Mouse (Mus musculus) embryonic facial prominence, embryonic 12.5 days (tissue): ENCODE measurements around the gene Myg1. TPM values are rescaled to one million over a fixed set of nuclear protein-coding genes. Genes with fewer than 3 reads are reported as not detected.

Experiments used
- polyA plus RNA-seq: library from polyadenylated mRNA; unstranded; fragments of >200 nt; fragmentation: Nextera tagmentation; extraction: Ambion mirVana; gene quantifications from 2 replicates; pipeline ENCODE4 v1.2.1, GENCODE M21; 2016

Gene Myg1
- polyA plus RNA-seq, 1 experiment from 2014 or later, result 113 TPM

Other genes starting within 250 kb of the Myg1 start
- 29.6 and 34.0 TPM in 2 replicates for gene Tns2, start 231.3 kb upstream of the Myg1 start, polyA plus RNA-seq
- gene Spryd3, start 195.5 kb upstream of the Myg1 start, polyA plus RNA-seq, result 15.6 and 15.7 TPM in 2 replicates
- 0.92 and 1.2 TPM in 2 replicates for gene Igfbp6, start 187.3 kb upstream of the Myg1 start, polyA plus RNA-seq
- gene Soat2, start 181.2 kb upstream of the Myg1 start, polyA plus RNA-seq, result 0.13 and 0.17 TPM in 2 replicates
- 114 and 119 TPM in 2 replicates for gene Zfp740, start 128.5 kb upstream of the Myg1 start, polyA plus RNA-seq
- 82.8 and 91.1 TPM in 2 replicates for gene Csad, start 127.0 kb upstream of the Myg1 start, polyA plus RNA-seq
- gene Itgb7, start 99.8 kb upstream of the Myg1 start, polyA plus RNA-seq, result 1.9 and 2.6 TPM in 2 replicates
- gene Rarg, start 74.2 kb upstream of the Myg1 start, polyA plus RNA-seq, result 121 and 123 TPM in 2 replicates
- gene Gm9918, start 61.1 kb upstream of the Myg1 start, polyA plus RNA-seq, result 0.99 and 1.1 TPM in 2 replicates
- 57.9 and 60.1 TPM in 2 replicates for gene Mfsd5, start 52.3 kb upstream of the Myg1 start, polyA plus RNA-seq
- 36.1 and 37.1 TPM in 2 replicates for gene Espl1, start 35.4 kb upstream of the Myg1 start, polyA plus RNA-seq
- gene Pfdn5, start 5.6 kb upstream of the Myg1 start, polyA plus RNA-seq, result 433 and 448 TPM in 2 replicates
- 78.4 and 89.3 TPM in 2 replicates for gene Aaas, start 19.1 kb downstream of the Myg1 start, polyA plus RNA-seq
- gene Sp7, start 35.5 kb downstream of the Myg1 start, polyA plus RNA-seq, result 8.5 and 9.4 TPM in 2 replicates
- gene Sp1, start 74.4 kb downstream of the Myg1 start, polyA plus RNA-seq, result 12.0 TPM in 2 replicates
- 0.13 and 0.60 TPM in 2 replicates for gene Amhr2, start 113.7 kb downstream of the Myg1 start, polyA plus RNA-seq
- gene Prr13, start 127.3 kb downstream of the Myg1 start, polyA plus RNA-seq, result 59.0 and 59.8 TPM in 2 replicates
- gene Pcbp2, start 138.8 kb downstream of the Myg1 start, polyA plus RNA-seq, result 228 and 230 TPM in 2 replicates
- gene Gm10337, start 172.0 kb downstream of the Myg1 start, polyA plus RNA-seq, result not detected in 2 replicates
- gene Map3k12, start 185.4 kb downstream of the Myg1 start, polyA plus RNA-seq, result 27.9 and 33.8 TPM in 2 replicates
- 114 and 119 TPM in 2 replicates for gene Tarbp2, start 186.5 kb downstream of the Myg1 start, polyA plus RNA-seq
- 3.0 and 3.7 TPM in 2 replicates for gene Npff, start 193.2 kb downstream of the Myg1 start, polyA plus RNA-seq